Mouse (Mus musculus) cerebellum, adult 2 months (tissue): ENCODE results near the gene Gas6. TPM values are rescaled to one million over a fixed set of nuclear protein-coding genes. Genes with fewer than 3 reads are reported as not detected.

Source experiments
- DNase-seq, 2 experiments: peaks; one replicate each; pipeline ENCODE4 v3.0.0; 2021
- H3K27ac ChIP-seq: fragments of 200-500 bp; 2 replicates; pipeline ENCODE4 v1.5.1; 2012; ENCODE audit warnings: low read length, control low read depth, inconsistent platforms; ENCODE audit not compliant: insufficient read depth
- H3K27me3 ChIP-seq: fragments of 200-500 bp; 2 replicates; pipeline ENCODE4 v1.6.1; 2012; ENCODE audit warnings: inconsistent platforms, mild to moderate bottlenecking, low read length, moderate library complexity; ENCODE audit not compliant: control insufficient read depth, insufficient read depth
- H3K4me1 ChIP-seq: fragments of 200-500 bp; 2 replicates; pipeline ENCODE4 v1.6.1; 2011; ENCODE audit warnings: low read length; ENCODE audit not compliant: control insufficient read depth, insufficient read depth
- H3K4me3 ChIP-seq: fragments of 200-500 bp; replicated peaks from 2 replicates; pipeline ENCODE3; 2011; ENCODE audit warnings: mild to moderate bottlenecking, low read depth, low read length, control low read depth; ENCODE audit not compliant: insufficient read depth
- CTCF ChIP-seq: fragments of 200-500 bp; IDR thresholded peaks from 2 replicates; pipeline ENCODE4 v1.5.1; 2011; ENCODE audit warnings: low read depth, mild to moderate bottlenecking, control low read depth, low read length, moderate library complexity, borderline replicate concordance; ENCODE audit not compliant: insufficient read depth
- POLR2A ChIP-seq: fragments of 200-500 bp; IDR thresholded peaks from 2 replicates; pipeline ENCODE4 v1.6.1; 2011; ENCODE audit warnings: low read length, control low read depth, borderline replicate concordance; ENCODE audit not compliant: insufficient read depth
- WGBS: fragments of 180-500 bp; shearing (Covaris S2); methylation state at CpG from one replicate; pipeline ENCODE4 v1.1.7; 2018; 5-methylcytosine and 5-hydroxymethylcytosine counted together
- polyA plus RNA-seq: library from polyadenylated mRNA; depleted of rRNA; stranded (reverse); fragments of >200 nt; gene quantifications from 2 replicates; pipeline ENCODE4 v1.2.3, GENCODE M21; 2012; rRNA removed

Gene Gas6
- polyA plus RNA-seq, 1 experiment: 145 TPM

DNA sequence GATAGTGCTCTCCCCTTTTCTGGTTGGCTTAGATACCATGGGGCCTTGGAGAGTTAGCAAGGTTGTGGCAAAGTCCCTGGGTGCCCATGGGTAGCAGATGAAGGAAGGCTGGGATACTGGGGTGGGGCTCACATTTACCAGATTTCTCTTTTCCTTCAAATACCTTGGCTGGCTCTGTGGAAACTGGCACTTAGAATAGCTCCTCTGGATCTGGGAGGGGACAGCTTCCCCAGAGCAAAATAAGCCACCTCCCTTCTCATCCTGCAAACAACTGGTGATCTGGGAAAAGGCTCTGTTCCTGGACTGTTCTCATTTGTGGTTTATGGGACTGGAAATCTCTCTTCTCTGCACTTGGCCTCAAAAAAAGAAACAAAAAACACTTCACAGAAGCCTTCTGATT, 63.4 kb downstream of the Gas6 start:
- no peak overlapping the region for H3K4me3 ChIP-seq

DNA sequence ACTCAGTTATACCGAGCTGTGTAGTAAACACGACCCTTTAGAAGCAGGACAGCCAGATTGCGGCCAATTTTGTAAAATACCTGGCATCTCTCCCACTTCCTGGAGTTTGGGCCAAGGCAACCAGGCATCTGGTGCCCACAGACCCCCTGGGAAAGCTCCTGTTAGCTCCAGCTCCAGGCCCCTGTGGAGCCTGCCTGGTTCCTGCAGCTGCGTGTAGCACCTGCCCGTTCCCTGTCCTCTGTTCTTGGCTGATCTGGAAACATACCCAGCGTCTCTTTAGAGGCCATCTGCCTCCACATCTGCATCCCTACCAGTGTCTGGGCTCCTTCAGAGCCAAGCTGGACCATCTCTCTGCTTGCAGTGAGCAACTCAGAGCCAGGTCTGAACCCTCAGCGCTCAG, 63.9 kb downstream of the Gas6 start:
- 18% methylated on average over 7 of the region's 7 CpGs for WGBS
- no peak overlapping the region for H3K4me3 ChIP-seq

More for the DNA sequence above, 63.4 kb downstream of the Gas6 start:
- TF ChIP-seq POLR2A: no peak
- TF ChIP-seq CTCF: no peak
- Histone ChIP-seq H3K27ac (no peak overlapping the region), H3K27me3 (no peaks in the 10 kb centered on the region; the same call in 1 of the 2 replicates), H3K4me1 (no peaks in the 10 kb centered on the region)
- no peak for DNase-seq

DNA sequence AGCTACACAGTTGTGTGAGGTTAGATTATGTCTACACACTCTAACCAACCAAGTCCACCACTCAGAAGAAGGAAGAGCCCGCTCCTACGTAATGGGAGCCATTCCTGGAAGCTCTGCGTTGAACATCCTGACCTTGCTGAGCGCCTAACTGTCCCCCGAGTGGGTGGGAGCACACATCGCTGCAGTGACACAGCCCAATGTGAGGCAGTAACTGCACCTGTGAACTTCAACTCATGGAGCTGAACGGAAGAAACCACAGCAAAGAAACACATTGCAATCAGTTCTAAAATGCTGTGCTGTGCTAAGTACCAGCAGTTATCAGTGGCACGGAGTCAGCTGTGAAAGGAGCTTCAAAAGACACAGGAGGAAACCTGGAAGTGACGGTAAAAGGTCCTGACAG, 66.1 kb downstream of the Gas6 start:
- Histone ChIP-seq H3K4me3 (no peak overlapping the region), H3K27ac (no peak overlapping the region), H3K4me1 (no peaks in the 10 kb centered on the region), H3K27me3 (no peaks in the 10 kb centered on the region)
- DNase-seq: no peak
- 89% methylated on average over 9 of the region's 9 CpGs for WGBS
- TF ChIP-seq POLR2A (no peak), CTCF (no peak)

More for the DNA sequence above, 63.9 kb downstream of the Gas6 start:
- no peaks in the 10 kb centered on the region; the same call in 1 of the 2 replicates for H3K27me3 ChIP-seq
- no peak for TF ChIP-seq POLR2A
- no peak for TF ChIP-seq CTCF
- no peak for DNase-seq
- H3K4me1 ChIP-seq: no peaks in the 10 kb centered on the region
- no peak overlapping the region for H3K27ac ChIP-seq

DNA sequence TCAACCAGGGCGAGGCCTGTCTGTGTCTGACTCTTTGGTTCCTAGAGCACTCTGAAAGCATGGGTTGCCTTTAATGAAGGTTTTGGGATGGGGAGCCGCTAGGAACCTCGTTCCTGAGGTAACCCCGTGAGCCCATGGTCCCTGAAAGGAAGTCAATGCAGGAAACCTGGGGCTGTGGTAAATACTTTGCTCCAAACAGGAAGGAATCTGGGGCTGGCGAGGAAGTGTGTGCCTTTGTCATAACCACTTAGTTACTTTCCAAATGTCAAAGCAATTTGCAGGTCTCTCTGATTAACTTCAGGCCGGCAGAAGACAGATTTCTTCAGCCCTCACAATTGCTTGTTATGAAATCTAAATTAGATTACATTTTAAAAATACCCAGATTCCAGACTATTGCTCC, 66.9 kb downstream of the Gas6 start:
- H3K27ac ChIP-seq: no peak overlapping the region
- DNase-seq: no peak
- WGBS: 82% methylated on average over 6 of the region's 6 CpGs
- H3K4me1 ChIP-seq: no peaks in the 10 kb centered on the region
- no peaks in the 10 kb centered on the region for H3K27me3 ChIP-seq
- TF ChIP-seq CTCF (no peak), POLR2A (no peak)
- no peak overlapping the region for H3K4me3 ChIP-seq

DNA sequence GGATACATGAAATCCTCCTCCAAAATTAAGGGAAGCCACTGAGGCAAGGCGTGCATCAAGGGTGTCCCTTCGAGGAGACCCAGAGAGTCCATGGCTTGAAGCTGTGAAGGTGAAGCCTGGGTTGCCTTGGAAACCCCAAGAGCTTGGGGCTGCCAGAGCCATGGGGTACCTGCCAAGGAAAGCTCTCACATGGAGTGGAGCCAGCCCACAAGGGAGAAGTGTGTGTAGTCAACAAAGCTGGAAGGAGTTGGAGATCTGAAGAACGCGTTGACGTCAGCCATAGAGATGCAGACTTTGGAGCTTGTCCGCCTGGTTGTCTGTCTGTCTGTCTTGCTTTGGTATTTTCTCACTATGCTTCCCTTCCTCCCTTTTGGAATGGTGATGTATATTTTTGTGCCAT, 73.3 kb downstream of the Gas6 start:
- TF ChIP-seq POLR2A (no peak), CTCF (no peak)
- H3K4me3 ChIP-seq: no peak overlapping the region
- DNase-seq: no peak
- 43% methylated on average over 6 of the region's 6 CpGs for WGBS
- H3K4me1 ChIP-seq: no peaks in the 10 kb centered on the region
- H3K27ac ChIP-seq: no peak overlapping the region
- H3K27me3 ChIP-seq: no peaks in the 10 kb centered on the region

DNA sequence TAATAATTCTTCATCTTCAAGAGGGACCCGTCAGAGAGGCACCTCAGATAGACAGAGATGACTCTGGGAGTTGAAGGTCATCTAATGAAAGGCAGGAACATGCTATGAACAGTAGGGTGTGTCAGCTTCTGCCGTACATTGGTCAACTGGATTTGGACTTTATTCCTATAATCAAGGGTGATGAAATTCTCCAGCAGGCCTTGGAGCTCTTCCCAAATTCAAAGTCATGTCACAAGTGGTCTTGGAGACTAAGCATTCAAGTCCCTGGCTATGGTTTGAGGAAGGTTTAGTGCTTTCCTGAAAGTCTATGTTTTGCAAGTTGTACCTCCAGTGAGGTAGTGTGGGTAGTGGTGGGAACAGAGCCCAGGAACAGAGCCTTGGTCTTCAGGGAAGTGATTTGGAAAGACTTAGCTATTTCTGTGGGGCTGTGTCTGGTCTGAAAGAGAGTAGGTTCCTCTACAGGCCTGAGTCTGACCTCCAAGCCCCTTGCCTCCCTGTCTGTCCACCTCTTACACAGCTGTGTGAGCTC, 75.1 kb downstream of the Gas6 start:
- no peak for DNase-seq

DNA sequence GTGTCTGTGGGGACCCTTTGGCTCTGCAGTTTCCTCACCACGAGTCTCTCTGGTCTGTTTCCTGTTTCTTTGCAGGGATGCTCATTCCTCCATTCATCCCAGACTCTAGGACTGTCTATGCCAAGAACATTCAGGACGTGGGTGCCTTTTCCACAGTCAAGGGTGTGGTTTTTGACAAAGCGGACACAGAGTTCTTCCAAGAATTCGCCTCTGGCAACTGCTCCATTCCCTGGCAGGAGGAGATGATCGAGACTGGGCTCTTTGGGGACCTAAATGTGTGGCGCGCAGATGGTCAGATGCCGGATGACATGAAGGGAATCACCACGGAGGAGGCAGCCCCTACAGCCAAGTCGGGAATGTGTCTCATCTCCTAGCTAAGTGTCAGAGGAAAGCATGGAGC, 78.4 kb downstream of the Gas6 start:
- H3K4me3 ChIP-seq: no peak overlapping the region
- H3K27ac ChIP-seq: no peak overlapping the region
- 13% methylated on average over 10 of the region's 10 CpGs for WGBS
- no peaks in the 10 kb centered on the region for H3K4me1 ChIP-seq
- DNase-seq: no peak
- TF ChIP-seq POLR2A (no peak), CTCF (no peak)
- H3K27me3 ChIP-seq: no peaks in the 10 kb centered on the region

More for the DNA sequence above, 75.1 kb downstream of the Gas6 start:
- Histone ChIP-seq H3K4me1 (no peaks in the 10 kb centered on the region), H3K27ac (no peak overlapping the region), H3K4me3 (no peak overlapping the region), H3K27me3 (no peaks in the 10 kb centered on the region)
- TF ChIP-seq CTCF (no peak), POLR2A (no peak)
- 82% methylated on average over 2 of the region's 2 CpGs for WGBS

Other genes with a start within 250 kb of the Gas6 start
- gene Adprhl1, start 240.3 kb downstream of the Gas6 start, polyA plus RNA-seq: 2.2 and 2.5 TPM in 2 replicates
- gene Dcun1d2, start 206.4 kb downstream of the Gas6 start, polyA plus RNA-seq: 61.6 and 62.3 TPM in 2 replicates
- gene Tmco3, start 206.3 kb downstream of the Gas6 start, polyA plus RNA-seq: 46.9 and 55.2 TPM in 2 replicates
- 72.1 and 74.7 TPM in 2 replicates for gene Tfdp1, start 155.7 kb downstream of the Gas6 start, polyA plus RNA-seq
- not detected in 2 replicates for gene Atp4b, start 97.7 kb downstream of the Gas6 start, polyA plus RNA-seq
- 0.02 and 0.05 TPM in 2 replicates for gene Grk1, start 89.4 kb downstream of the Gas6 start, polyA plus RNA-seq
- gene Tmem255b, start 59.3 kb downstream of the Gas6 start, polyA plus RNA-seq: 1.0 and 1.4 TPM in 2 replicates
- gene 1700029H14Rik, start 68.0 kb upstream of the Gas6 start, polyA plus RNA-seq: 0.18 TPM in 1 of 2 replicates, not detected in the other
- gene Rasa3, start 183.1 kb upstream of the Gas6 start, polyA plus RNA-seq: 94.9 and 107 TPM in 2 replicates
- gene Cfap97d2, start 211.4 kb upstream of the Gas6 start, polyA plus RNA-seq: 1.7 and 3.0 TPM in 2 replicates